Mouse (Mus musculus) testis, adult 2 months (tissue): ENCODE data around the gene Auts2.

Experiments used
- CTCF ChIP-seq: fragments of 200-500 bp; IDR thresholded peaks from 2 replicates; pipeline ENCODE4 v1.5.1; 2012; ENCODE audit warnings: low read depth, mild to moderate bottlenecking, inconsistent platforms, low read length, moderate library complexity; ENCODE audit not compliant: control insufficient read depth, insufficient read depth, insufficient replicate concordance
- POLR2A ChIP-seq: fragments of 200-500 bp; IDR thresholded peaks from 2 replicates; pipeline ENCODE4 v1.6.1; 2012; ENCODE audit warnings: low read depth, mild to moderate bottlenecking, inconsistent platforms, low read length, moderate library complexity; ENCODE audit not compliant: control insufficient read depth

GRCm38 (mm10) chr5:131646192-131646775 is 896.9 kb downstream of the Auts2 start:
- no peak for TF ChIP-seq POLR2A
- no peak for TF ChIP-seq CTCF
